Mouse (Mus musculus): ENCODE measurements around the gene Aes.

- TF ChIP-seq POLR2AphosphoS5 (IDR thresholded peaks at IDR 0.05; ENCODE audit: insufficient replicate concordance, low read depth, low read length) (no peak), CTCF (IDR thresholded peaks at IDR 0.05; ENCODE audit: low read depth, low read length) (no peak), GATA2 (IDR thresholded peaks at IDR 0.05; ENCODE audit: borderline replicate concordance, low read depth, low read length) (no peak), GATA1 (IDR thresholded peaks at IDR 0.05; ENCODE audit: borderline replicate concordance, low read length) (no peak), TAL1 (conservative IDR thresholded peaks at IDR 0.05; ENCODE audit: low read depth, low read length) (no peak)
Observed at GRCm38 (mm10) chr10:81597137-81597950, 38.1 kb downstream of the Aes start.

Data from G1E (cell line).